Mouse (Mus musculus) bone marrow macrophage, adult 2 months (primary cell): Measurements from ENCODE around the gene Ctxn1. TPM values are rescaled to one million over a fixed set of nuclear protein-coding genes. Genes with fewer than 3 reads are reported as not detected.

ENCODE experiments used
- H3K27ac ChIP-seq: 2 replicates; pipeline ENCODE4 v1.5.1; 2012; ENCODE audit warnings: low read depth, low read length; ENCODE audit not compliant: insufficient read depth
- H3K4me1 ChIP-seq: 2 replicates; pipeline ENCODE4 v1.6.1; 2012; ENCODE audit warnings: low read length; ENCODE audit not compliant: control insufficient read depth, insufficient read depth
- H3K4me3 ChIP-seq: 2 replicates; pipeline ENCODE4 v1.5.1; 2012; ENCODE audit warnings: mild to moderate bottlenecking, low read length, moderate library complexity; ENCODE audit not compliant: insufficient read depth
- CTCF ChIP-seq: IDR thresholded peaks from 2 replicates; pipeline ENCODE4 v1.5.1; 2012; ENCODE audit warnings: low read depth, mild to moderate bottlenecking, low read length, moderate library complexity
- POLR2A ChIP-seq: IDR thresholded peaks from 2 replicates; pipeline ENCODE4 v1.6.1; 2012; ENCODE audit warnings: mild to moderate bottlenecking, low read depth, low read length, borderline replicate concordance
- polyA plus RNA-seq: library from polyadenylated mRNA; stranded (reverse); fragments of >200 nt; gene quantifications from 2 replicates; pipeline ENCODE4 v1.2.4, GENCODE M21; 2012; ENCODE audit not compliant: missing spikeins, insufficient read depth, insufficient read length

Gene Ctxn1
- polyA plus RNA-seq, 1 experiment: 0.76 TPM

- H3K4me3 ChIP-seq: peak within 1 kb of the TSS; percentile 20
- no peak within 1 kb of the TSS for H3K27ac ChIP-seq
- H3K4me1 ChIP-seq: peaks cover 7% of the 10 kb centered on the region; the same call in 1 of the 2 replicates
- TF ChIP-seq CTCF: no peak
- TF ChIP-seq POLR2A: no peak
Measured at GRCm38 (mm10) chr8:4216791-4217621, 42.1 kb downstream of the Ctxn1 start, which contains the start of gene Prr36. Gene Prr36 (minus strand): TSS chr8:4217459.

- Histone ChIP-seq H3K27ac (no peak overlapping the region), H3K4me3 (no peak overlapping the region), H3K4me1 (peaks cover 7% of the 10 kb centered on the region; the same call in 1 of the 2 replicates)
- TF ChIP-seq CTCF: no peak
- no peak for TF ChIP-seq POLR2A
Measured at GRCm38 (mm10) chr8:4216296-4216695, 42.8 kb downstream of the Ctxn1 start.

GRCm38 (mm10) chr8:4214006-4214980 lies 44.8 kb downstream of the Ctxn1 start:
- Histone ChIP-seq H3K27ac (no peak overlapping the region; the same call in 1 of the 2 replicates), H3K4me1 (peaks cover 7% of the 10 kb centered on the region; the same call in 1 of the 2 replicates), H3K4me3 (peak overlapping the region; percentile 54)
- TF ChIP-seq CTCF: no peak
- no peak for TF ChIP-seq POLR2A

- no peak overlapping the region; the same call in 1 of the 2 replicates for H3K27ac ChIP-seq
- peaks cover 7% of the 10 kb centered on the region; the same call in 1 of the 2 replicates for H3K4me1 ChIP-seq
Measured at GRCm38 (mm10) chr8:4213210-4214005, 45.7 kb downstream of the Ctxn1 start.

GRCm38 (mm10) chr8:4212809-4213209 lies 46.3 kb downstream of the Ctxn1 start:
- TF ChIP-seq POLR2A (no peak), CTCF (no peak)
- Histone ChIP-seq H3K4me3 (peak overlapping the region; percentile 54), H3K4me1 (peaks cover 7% of the 10 kb centered on the region; the same call in 1 of the 2 replicates), H3K27ac (no peak overlapping the region)

More at GRCm38 (mm10) chr8:4213210-4214005, 45.7 kb downstream of the Ctxn1 start:
- TF ChIP-seq POLR2A (no peak), CTCF (no peak)
- H3K4me3 ChIP-seq: peak overlapping the region; percentile 54

GRCm38 (mm10) chr8:4211097-4211496 lies 48.0 kb downstream of the Ctxn1 start:
- TF ChIP-seq POLR2A: no peak
- no peak for TF ChIP-seq CTCF
- no peak overlapping the region for H3K27ac ChIP-seq
- no peak overlapping the region for H3K4me3 ChIP-seq
- peaks cover 7% of the 10 kb centered on the region; the same call in 1 of the 2 replicates for H3K4me1 ChIP-seq

Other genes with a start within 250 kb of the Ctxn1 start
- gene Cd209f, start 153.4 kb downstream of the Ctxn1 start, polyA plus RNA-seq: not detected in 2 replicates
- gene Cd209g, start 125.2 kb downstream of the Ctxn1 start, polyA plus RNA-seq: not detected in 2 replicates
- gene Evi5l, start 92.7 kb downstream of the Ctxn1 start, polyA plus RNA-seq: 9.9 and 11.7 TPM in 2 replicates
- not detected in 2 replicates for gene Prr36, start 41.8 kb downstream of the Ctxn1 start, polyA plus RNA-seq
- not detected in 2 replicates for gene Lrrc8e, start 32.4 kb downstream of the Ctxn1 start, polyA plus RNA-seq
- 75.4 and 77.0 TPM in 2 replicates for gene Map2k7, start 20.5 kb downstream of the Ctxn1 start, polyA plus RNA-seq
- not detected in 2 replicates for gene Gm49320, start 20.4 kb downstream of the Ctxn1 start, polyA plus RNA-seq
- 3.6 and 4.4 TPM in 2 replicates for gene Tgfbr3l, start 11.1 kb downstream of the Ctxn1 start, polyA plus RNA-seq
- gene Snapc2, start 6.2 kb downstream of the Ctxn1 start, polyA plus RNA-seq: 17.6 and 20.7 TPM in 2 replicates
- 55.0 and 65.8 TPM in 2 replicates for gene Timm44, start 16.6 kb upstream of the Ctxn1 start, polyA plus RNA-seq
- gene Ccl25, start 65.9 kb upstream of the Ctxn1 start, polyA plus RNA-seq: 10.5 and 14.3 TPM in 2 replicates
- gene Elavl1, start 66.1 kb upstream of the Ctxn1 start, polyA plus RNA-seq: 55.7 and 57.1 TPM in 2 replicates
- 7.7 and 8.3 TPM in 2 replicates for gene Cers4, start 233.8 kb upstream of the Ctxn1 start, polyA plus RNA-seq